Mouse (Mus musculus) hindbrain, embryonic 14.5 days (tissue): ENCODE results near the gene Pycard. TPM values are rescaled to one million over a fixed set of nuclear protein-coding genes. Genes with fewer than 3 reads are reported as not detected.
"Not testable (repeated sequence)": the region's sequence is repeated elsewhere in the genome, so short reads cannot be mapped to it uniquely, and the experiment has no call there.

Source experiments
- ATAC-seq: fragments of 200-750 bp; cut with Nextera tagmentation; 2 replicates; pipeline ENCODE4 v1.8.0; 2017; ENCODE audit warnings: moderate number of reproducible peaks, mild to moderate bottlenecking, moderate TSS enrichment, moderate library complexity; ENCODE audit not compliant: low FRiP score
- DNase-seq: peaks from one replicate; pipeline ENCODE4 v3.0.0-alpha.2; 2015; ENCODE audit warnings: low spot score
- H3K27ac ChIP-seq: fragments of 300-500 bp; sonication (generic); 2 replicates; pipeline ENCODE4 v1.5.1; 2014; ENCODE audit warnings: mild to moderate bottlenecking, moderate library complexity
- H3K27me3 ChIP-seq: fragments of 300-500 bp; sonication (generic); 2 replicates; pipeline ENCODE4 v1.6.1; 2014; ENCODE audit warnings: mild to moderate bottlenecking, low read length, mixed read lengths; ENCODE audit not compliant: control insufficient read depth, insufficient read depth
- H3K36me3 ChIP-seq: fragments of 300-500 bp; sonication (generic); replicated peaks from 2 replicates; pipeline ENCODE4 v1.6.1; 2014; ENCODE audit not compliant: control insufficient read depth, insufficient read depth
- H3K4me1 ChIP-seq: fragments of 300-500 bp; sonication (generic); replicated peaks from 2 replicates; pipeline ENCODE4 v1.6.1; 2014; ENCODE audit warnings: antibody characterized with exemption, low read length, mixed read lengths; ENCODE audit not compliant: control insufficient read depth, insufficient read depth
- H3K4me2 ChIP-seq: fragments of 300-500 bp; sonication (generic); replicated peaks from 2 replicates; pipeline ENCODE4 v1.6.1; 2014; ENCODE audit warnings: mild to moderate bottlenecking, moderate library complexity
- H3K4me3 ChIP-seq: fragments of 300-500 bp; sonication (generic); replicated peaks from 2 replicates; pipeline ENCODE4 v1.5.1; 2014; ENCODE audit warnings: mild to moderate bottlenecking, low read length
- H3K9ac ChIP-seq: fragments of 300-500 bp; sonication (generic); 2 replicates; pipeline ENCODE4 v1.6.1; 2014
- H3K9me3 ChIP-seq: fragments of 300-500 bp; sonication (generic); 2 replicates; pipeline ENCODE4 v1.6.1; 2016; ENCODE audit warnings: low read length; ENCODE audit not compliant: control insufficient read depth
- WGBS: fragments of 180-500 bp; shearing (Covaris S2); extraction: QIAGEN DNeasy Blood & Tissue Kit; methylation state at CpG from one replicate; pipeline ENCODE4 v1.1.7; 2014; 5-methylcytosine and 5-hydroxymethylcytosine counted together
- polyA plus RNA-seq: library from polyadenylated mRNA; unstranded; fragments of >200 nt; fragmentation: Nextera tagmentation; extraction: Ambion mirVana; gene quantifications from 2 replicates; pipeline ENCODE4 v1.2.1, GENCODE M21; 2014

Pycard gene
- polyA plus RNA-seq, 1 experiment from 2014 or later, result 6.6 TPM

GRCm38 (mm10) chr7:128023565-128023964 lies 29.9 kb upstream of the Pycard start:
- Histone ChIP-seq H3K4me3 (no peak overlapping the region), H3K36me3 (no peaks in the 10 kb centered on the region), H3K4me1 (no peaks in the 10 kb centered on the region), H3K9ac (no peak overlapping the region), H3K27me3 (no peaks in the 10 kb centered on the region), H3K4me2 (no peak overlapping the region), H3K27ac (no peak overlapping the region), H3K9me3 (no peaks in the 10 kb centered on the region)
- DNase-seq (no peak), ATAC-seq (no peak)
- 94% methylated on average over 4 of the region's 4 CpGs for WGBS

DNA sequence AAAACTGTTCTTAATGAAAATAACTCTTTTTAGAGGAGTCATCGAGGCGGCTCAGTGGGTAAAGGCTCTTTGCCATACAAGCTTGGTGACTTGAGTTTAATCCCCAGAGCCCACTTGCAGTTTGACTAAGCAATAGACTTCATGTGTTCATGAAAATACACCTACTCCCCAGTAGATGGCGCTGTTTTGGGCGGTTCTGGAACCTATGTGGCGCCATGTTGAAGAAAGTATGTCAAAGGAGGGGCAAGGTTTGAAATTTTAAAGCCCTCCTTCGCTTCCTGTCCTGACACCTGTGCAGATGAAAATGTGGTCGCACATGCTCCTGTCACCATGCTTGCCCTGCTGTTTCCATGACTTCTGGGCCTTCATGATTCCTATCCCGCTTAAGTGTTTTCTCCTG lies 29.3 kb upstream of the Pycard start:
- no peak for ATAC-seq
- no peaks in the 10 kb centered on the region for H3K4me1 ChIP-seq
- no peaks in the 10 kb centered on the region for H3K36me3 ChIP-seq
- H3K4me3 ChIP-seq, result no peak overlapping the region
- no peaks in the 10 kb centered on the region for H3K27me3 ChIP-seq
- WGBS, result 66% methylated on average over 8 of the region's 8 CpGs
- H3K4me2 ChIP-seq, result no peak overlapping the region
- no peak overlapping the region for H3K27ac ChIP-seq
- no peak for DNase-seq
- H3K9ac ChIP-seq, result no peak overlapping the region
- no peaks in the 10 kb centered on the region for H3K9me3 ChIP-seq

GRCm38 (mm10) chr7:128019187-128019586 lies 25.5 kb upstream of the Pycard start:
- H3K4me3 ChIP-seq, result no peak overlapping the region
- no peaks in the 10 kb centered on the region for H3K27me3 ChIP-seq
- no peak overlapping the region for H3K27ac ChIP-seq
- 85% methylated on average over 2 of the region's 2 CpGs for WGBS
- no peaks in the 10 kb centered on the region for H3K36me3 ChIP-seq
- no peaks in the 10 kb centered on the region for H3K9me3 ChIP-seq
- H3K9ac ChIP-seq, result no peak overlapping the region
- DNase-seq, result no peak
- H3K4me1 ChIP-seq, result no peaks in the 10 kb centered on the region
- H3K4me2 ChIP-seq, result no peak overlapping the region
- ATAC-seq, result no peak

- ATAC-seq, result no peak
- WGBS, result 93% methylated on average over 3 of the region's 3 CpGs
Observed at GRCm38 (mm10) chr7:128018275-128018674, 24.6 kb upstream of the Pycard start.

GRCm38 (mm10) chr7:128016650-128017049 lies 23.0 kb upstream of the Pycard start:
- Histone ChIP-seq H3K36me3 (no peaks in the 10 kb centered on the region), H3K4me1 (no peaks in the 10 kb centered on the region), H3K4me3 (no peak overlapping the region), H3K9ac (no peak overlapping the region), H3K27me3 (no peaks in the 10 kb centered on the region), H3K9me3 (no peaks in the 10 kb centered on the region), H3K4me2 (no peak overlapping the region), H3K27ac (no peak overlapping the region)
- 91% methylated on average over 6 of the region's 6 CpGs for WGBS
- ATAC-seq, result no peak
- no peak for DNase-seq

More at GRCm38 (mm10) chr7:128018275-128018674, 24.6 kb upstream of the Pycard start:
- Histone ChIP-seq H3K4me1 (no peaks in the 10 kb centered on the region), H3K27ac (no peak overlapping the region), H3K9ac (no peak overlapping the region), H3K9me3 (no peaks in the 10 kb centered on the region), H3K4me3 (no peak overlapping the region), H3K36me3 (no peaks in the 10 kb centered on the region), H3K27me3 (no peaks in the 10 kb centered on the region), H3K4me2 (no peak overlapping the region)
- no peak for DNase-seq

DNA sequence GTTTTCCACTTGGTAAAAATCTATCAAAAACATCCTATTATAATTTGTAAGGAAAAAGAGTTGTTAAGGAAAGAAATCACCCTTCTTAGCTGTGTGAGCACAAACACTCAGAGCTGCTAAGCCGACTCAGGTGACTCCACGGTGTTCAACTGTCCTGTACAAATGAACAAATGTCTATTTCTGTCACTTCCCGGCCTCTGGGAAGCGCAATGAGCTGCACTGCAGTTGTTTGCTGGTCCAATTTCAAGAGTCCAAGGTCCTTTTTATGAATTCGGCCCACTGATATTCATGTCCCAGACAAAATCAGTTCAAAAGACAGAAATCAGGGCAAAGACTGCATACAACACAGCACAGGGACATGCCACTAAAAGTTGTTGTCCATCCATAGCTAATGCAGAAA lies 22.5 kb upstream of the Pycard start:
- H3K4me2 ChIP-seq, H3K9ac ChIP-seq, H3K27me3 ChIP-seq, H3K27ac ChIP-seq, H3K36me3 ChIP-seq, H3K4me3 ChIP-seq, ATAC-seq, DNase-seq, H3K9me3 ChIP-seq, H3K4me1 ChIP-seq: not testable (repeated sequence)
- 85% methylated on average over 5 of the region's 5 CpGs for WGBS

GRCm38 (mm10) chr7:128013116-128013515 lies 19.4 kb upstream of the Pycard start:
- H3K4me1 ChIP-seq, result no peaks in the 10 kb centered on the region
- H3K36me3 ChIP-seq, result no peaks in the 10 kb centered on the region
- no peak overlapping the region for H3K27ac ChIP-seq
- no peak overlapping the region for H3K4me3 ChIP-seq
- WGBS, result 91% methylated on average over 13 of the region's 13 CpGs
- ATAC-seq (no peak), DNase-seq (no peak)
- H3K27me3 ChIP-seq, result no peaks in the 10 kb centered on the region
- H3K4me2 ChIP-seq, result no peak overlapping the region
- no peak overlapping the region for H3K9ac ChIP-seq
- no peaks in the 10 kb centered on the region for H3K9me3 ChIP-seq

- Histone ChIP-seq H3K9me3 (no peaks in the 10 kb centered on the region), H3K4me2 (no peak overlapping the region), H3K27ac (no peak overlapping the region), H3K4me1 (no peaks in the 10 kb centered on the region), H3K27me3 (no peaks in the 10 kb centered on the region), H3K36me3 (no peaks in the 10 kb centered on the region), H3K9ac (no peak overlapping the region), H3K4me3 (no peak overlapping the region)
- DNase-seq, result no peak
- ATAC-seq, result no peak
- WGBS, result 77% methylated on average over 13 of the region's 13 CpGs
Observed at GRCm38 (mm10) chr7:128012136-128012780, 18.6 kb upstream of the Pycard start.

DNA sequence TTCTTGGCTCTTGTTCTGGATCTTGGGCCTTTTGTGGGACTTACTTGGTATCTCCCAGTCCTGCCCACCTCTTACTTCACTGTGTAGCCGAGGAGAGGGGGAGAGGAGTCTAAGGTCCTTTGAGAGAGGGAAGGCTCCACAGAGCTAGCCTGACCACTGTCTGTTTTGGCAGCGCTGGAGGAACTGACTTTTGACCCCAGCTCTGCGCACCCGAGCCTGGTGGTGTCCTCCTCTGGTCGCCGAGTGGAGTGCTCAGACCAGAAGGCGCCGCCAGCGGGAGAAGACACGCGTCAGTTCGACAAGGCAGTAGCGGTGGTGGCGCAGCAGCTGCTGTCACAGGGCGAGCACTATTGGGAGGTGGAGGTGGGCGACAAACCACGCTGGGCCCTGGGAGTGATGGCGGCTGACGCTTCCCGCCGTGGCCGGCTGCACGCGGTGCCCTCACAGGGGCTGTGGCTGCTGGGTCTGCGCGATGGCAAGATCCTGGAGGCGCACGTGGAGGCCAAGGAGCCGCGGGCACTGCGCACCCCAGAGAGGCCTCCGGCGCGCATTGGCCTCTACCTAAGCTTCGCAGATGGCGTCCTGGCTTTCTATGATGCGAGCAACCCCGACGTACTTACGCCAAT lies 16.2 kb upstream of the Pycard start:
- no peak overlapping the region for H3K4me3 ChIP-seq
- no peaks in the 10 kb centered on the region for H3K4me1 ChIP-seq
- 57% methylated on average over 39 of the region's 40 CpGs for WGBS
- H3K9me3 ChIP-seq, result no peaks in the 10 kb centered on the region
- H3K27me3 ChIP-seq, result no peaks in the 10 kb centered on the region
- H3K9ac ChIP-seq, result no peak overlapping the region
- no peak overlapping the region for H3K27ac ChIP-seq
- ATAC-seq (no peak), DNase-seq (no peak)
- no peaks in the 10 kb centered on the region for H3K36me3 ChIP-seq
- H3K4me2 ChIP-seq, result peak overlapping the region; percentile 13; the same call in 1 of the 2 replicates
